Mouse (Mus musculus): Measurements from ENCODE around the gene Pgam5.

DNA sequence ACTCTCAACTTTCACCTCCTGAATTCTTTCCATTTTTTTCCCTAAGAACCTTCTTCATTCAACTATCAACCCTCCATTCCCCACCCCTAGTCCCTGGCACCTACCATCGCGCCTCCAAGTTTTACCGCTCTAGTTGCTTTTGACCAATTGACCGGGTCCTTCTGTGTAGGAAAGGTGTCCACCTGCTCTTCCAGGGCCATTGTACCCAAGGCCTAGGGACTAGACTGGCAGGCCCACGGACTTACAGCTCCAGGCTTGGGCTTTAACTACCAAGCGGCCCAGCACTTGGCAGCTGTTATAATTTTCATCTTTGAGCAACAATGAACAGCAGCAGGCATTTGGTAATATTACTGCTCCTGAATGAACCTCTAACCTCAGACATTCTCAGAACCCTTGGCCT is 529 bp upstream of the Pgam5 start:
- no peak for TF ChIP-seq MYOG (IDR thresholded peaks at IDR 0.05; ENCODE audit: control insufficient read depth in 1 of 3, insufficient read depth in 1 of 3, insufficient read length in 2 of 3, low read depth in 2 of 3)
- TF ChIP-seq POLR2A (IDR thresholded peaks at IDR 0.05; ENCODE audit: insufficient read length, low read depth): no peak
- no peak for TF ChIP-seq USF1 (IDR thresholded peaks at IDR 0.05; ENCODE audit: low read depth)
- no peak for TF ChIP-seq POLR2AphosphoS2 (IDR thresholded peaks at IDR 0.05; ENCODE audit: insufficient read length, low read depth)
- TF ChIP-seq MAX (IDR thresholded peaks at IDR 0.05; ENCODE audit: low read depth): no peak
- no peak for TF ChIP-seq REST (IDR thresholded peaks at IDR 0.05; ENCODE audit: insufficient read depth, insufficient read length)
- TF ChIP-seq TCF12 (IDR thresholded peaks at IDR 0.05; ENCODE audit: insufficient read depth, poor library complexity, severe bottlenecking): no peak
- no peak for TF ChIP-seq TCF3 (IDR thresholded peaks at IDR 0.05; ENCODE audit: insufficient read length, low read depth)
- TF ChIP-seq E2F4 (IDR thresholded peaks at IDR 0.05; ENCODE audit: insufficient read depth): no peak
- TF ChIP-seq MYOD1 (IDR thresholded peaks at IDR 0.05; ENCODE audit: control insufficient read depth in 1 of 3, insufficient read length in 2 of 3, low read depth in 2 of 3): no peak
- no peak for TF ChIP-seq CEBPB (IDR thresholded peaks at IDR 0.05; ENCODE audit: insufficient read depth, poor library complexity, severe bottlenecking)
- TF ChIP-seq SRF (IDR thresholded peaks at IDR 0.05; ENCODE audit: control insufficient read depth, insufficient read length, low read depth): no peak
